Mouse (Mus musculus): ENCODE data around the gene Syne1.

Syne1 gene

GRCm38 (mm10) chr10:5551382-5551781, at the start of gene Syne1:
Syne1 (minus strand) TSS chr10:5551482.
- no peak for DNase-seq

- no peak for DNase-seq
Measured at GRCm38 (mm10) chr10:5600123-5600522, 48.8 kb upstream of the Syne1 start.

- DNase-seq: no peak
Measured at GRCm38 (mm10) chr10:5596559-5596958, 45.3 kb upstream of the Syne1 start.

- DNase-seq: peak; percentile 55
Measured at GRCm38 (mm10) chr10:5594457-5594856, 43.2 kb upstream of the Syne1 start.

- DNase-seq: peak; percentile 96
Measured at GRCm38 (mm10) chr10:5593464-5593863, 42.2 kb upstream of the Syne1 start, which contains the start of gene Myct1. Myct1 (plus strand) TSS chr10:5593775.

- peak; percentile 98 for DNase-seq
Measured at GRCm38 (mm10) chr10:5591996-5592395, 40.7 kb upstream of the Syne1 start.

- peak; percentile 92 for DNase-seq
Measured at GRCm38 (mm10) chr10:5591061-5591460, 39.8 kb upstream of the Syne1 start.

GRCm38 (mm10) chr10:5573328-5573727, 22.0 kb upstream of the Syne1 start:
- no peak for DNase-seq

GRCm38 (mm10) chr10:5571332-5571731, 20.1 kb upstream of the Syne1 start:
- DNase-seq: no peak

- peak; percentile 93 for DNase-seq
Measured at GRCm38 (mm10) chr10:5570059-5570458, 18.8 kb upstream of the Syne1 start.

- DNase-seq: peak; percentile 72
Measured at GRCm38 (mm10) chr10:5568991-5569390, 17.7 kb upstream of the Syne1 start.

- peak; percentile 61 for DNase-seq
Measured at GRCm38 (mm10) chr10:5561706-5562105, 10.4 kb upstream of the Syne1 start.

GRCm38 (mm10) chr10:5560526-5560925, 9.2 kb upstream of the Syne1 start:
- DNase-seq: peak; percentile 49

GRCm38 (mm10) chr10:5558808-5559207, 7.5 kb upstream of the Syne1 start:
- DNase-seq: no peak

GRCm38 (mm10) chr10:5554941-5555340, 3.7 kb upstream of the Syne1 start:
- DNase-seq: peak; percentile 71

GRCm38 (mm10) chr10:5550168-5551021, 887 bp downstream of the Syne1 start:
- peak; percentile 97 for DNase-seq

GRCm38 (mm10) chr10:5549871-5550167, 1.5 kb downstream of the Syne1 start:
- DNase-seq: no peak

GRCm38 (mm10) chr10:5548651-5549050, 2.6 kb downstream of the Syne1 start:
- DNase-seq: no peak

- DNase-seq: peak; percentile 88
Measured at GRCm38 (mm10) chr10:5547769-5548168, 3.5 kb downstream of the Syne1 start.

GRCm38 (mm10) chr10:5546428-5546827, 4.9 kb downstream of the Syne1 start:
- DNase-seq: no peak

GRCm38 (mm10) chr10:5528284-5528683, 23.0 kb downstream of the Syne1 start:
- DNase-seq: peak; percentile 87

- DNase-seq: peak; percentile 88
Measured at GRCm38 (mm10) chr10:5527634-5528033, 23.6 kb downstream of the Syne1 start.

GRCm38 (mm10) chr10:5522904-5523303, 28.4 kb downstream of the Syne1 start:
- DNase-seq: peak; percentile 91

- no peak for DNase-seq
Measured at GRCm38 (mm10) chr10:5522276-5522675, 29.0 kb downstream of the Syne1 start.

- DNase-seq: no peak
Measured at GRCm38 (mm10) chr10:5520695-5521094, 30.6 kb downstream of the Syne1 start.
